Mouse (Mus musculus) activated CD4-positive, CD25-positive, alpha-beta regulatory T cell (primary cell): ENCODE results near the gene Taar5. TPM values are rescaled to one million over a fixed set of nuclear protein-coding genes. Genes with fewer than 3 reads are reported as not detected.

Experiments used
- polyA plus RNA-seq, 2 experiments: library from polyadenylated mRNA; unstranded; fragments of 100-300 nt; shearing (Covaris generic); gene quantifications; one replicate each; pipeline ENCODE4 v1.2.1; 2017

Taar5 gene
- not detected for polyA plus RNA-seq

DNA sequence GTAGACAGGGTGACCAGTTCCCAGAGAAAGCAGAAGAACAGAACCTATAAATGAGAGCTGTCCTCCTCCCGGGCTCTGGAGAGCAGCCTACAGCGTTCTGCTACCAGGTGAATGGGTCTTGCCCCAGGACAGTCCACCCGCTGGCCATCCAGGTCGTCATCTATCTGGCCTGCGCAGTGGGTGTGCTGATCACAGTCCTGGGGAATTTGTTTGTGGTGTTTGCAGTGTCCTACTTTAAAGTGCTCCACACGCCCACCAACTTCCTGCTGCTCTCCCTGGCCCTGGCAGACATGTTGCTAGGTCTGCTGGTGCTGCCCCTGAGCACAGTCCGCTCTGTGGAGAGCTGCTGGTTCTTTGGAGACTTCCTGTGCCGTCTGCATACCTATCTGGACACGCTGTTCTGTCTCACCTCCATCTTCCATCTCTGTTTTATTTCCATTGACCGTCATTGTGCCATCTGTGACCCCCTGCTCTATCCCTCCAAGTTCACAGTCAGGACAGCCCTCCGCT, at the start of gene Taar5:
Gene Taar5, plus strand, starts transcription at position 51 of the 510 bp plus-strand sequence.

DNA sequence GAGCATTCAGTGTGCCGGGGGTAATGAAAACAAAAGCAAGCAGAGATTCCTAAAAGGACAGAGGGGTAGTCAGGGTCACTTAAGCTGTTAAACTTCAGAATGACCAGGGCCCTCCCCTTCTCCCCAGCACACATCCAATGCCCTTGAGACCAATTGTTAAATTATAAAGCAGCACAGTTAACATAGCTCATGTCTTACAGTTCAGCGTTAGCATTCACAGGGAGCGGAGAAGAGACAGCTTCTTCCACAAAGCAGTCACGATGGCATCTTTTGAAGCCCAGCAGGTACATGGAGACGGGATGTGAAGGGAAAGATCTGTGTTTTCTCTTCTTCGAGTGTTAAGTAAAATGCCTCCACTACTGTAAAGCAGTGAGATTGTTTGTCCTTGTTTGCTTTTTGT, 32.2 kb upstream of the Taar5 start, which contains the start of gene Taar2:
Gene Taar2, plus strand, starts transcription at position 261 of the 400 bp plus-strand sequence.

DNA sequence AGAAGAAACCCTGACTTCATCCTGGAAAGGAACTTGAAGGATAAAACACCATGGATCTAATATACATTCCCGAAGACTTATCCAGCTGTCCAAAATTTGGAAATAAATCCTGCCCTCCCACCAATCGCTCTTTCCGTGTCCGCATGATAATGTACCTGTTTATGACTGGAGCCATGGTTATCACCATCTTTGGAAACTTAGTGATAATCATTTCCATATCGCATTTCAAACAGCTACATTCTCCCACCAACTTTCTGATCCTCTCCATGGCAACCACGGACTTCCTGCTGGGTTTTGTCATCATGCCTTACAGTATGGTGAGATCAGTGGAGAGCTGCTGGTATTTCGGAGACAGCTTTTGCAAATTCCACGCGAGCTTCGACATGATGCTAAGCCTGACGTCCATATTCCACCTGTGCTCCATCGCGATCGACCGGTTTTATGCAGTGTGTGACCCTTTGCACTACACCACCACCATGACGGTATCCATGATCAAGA, 20.9 kb upstream of the Taar5 start, which contains the start of gene Taar3:
Gene Taar3, plus strand, starts transcription at position 51 of the 498 bp plus-strand sequence.

DNA sequence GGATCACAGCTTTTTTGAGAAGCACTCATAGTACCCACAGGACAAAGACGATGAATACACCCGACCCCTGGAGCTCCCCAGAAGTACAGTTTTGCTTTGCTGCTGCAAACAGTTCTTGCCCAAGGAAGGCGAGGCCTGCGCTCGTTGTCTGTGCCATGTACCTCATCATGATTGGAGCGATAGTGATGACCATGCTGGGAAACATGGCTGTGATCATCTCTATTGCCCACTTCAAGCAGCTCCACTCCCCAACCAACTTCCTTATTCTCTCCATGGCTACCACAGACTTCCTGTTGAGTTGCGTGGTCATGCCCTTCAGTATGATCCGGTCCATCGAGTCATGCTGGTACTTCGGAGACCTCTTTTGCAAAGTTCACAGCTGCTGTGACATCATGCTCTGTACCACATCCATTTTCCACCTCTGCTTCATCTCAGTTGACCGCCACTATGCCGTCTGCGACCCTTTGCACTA, 10.0 kb upstream of the Taar5 start, which contains the start of gene Taar4:
Gene Taar4, plus strand, starts transcription at position 51 of the 472 bp plus-strand sequence.

DNA sequence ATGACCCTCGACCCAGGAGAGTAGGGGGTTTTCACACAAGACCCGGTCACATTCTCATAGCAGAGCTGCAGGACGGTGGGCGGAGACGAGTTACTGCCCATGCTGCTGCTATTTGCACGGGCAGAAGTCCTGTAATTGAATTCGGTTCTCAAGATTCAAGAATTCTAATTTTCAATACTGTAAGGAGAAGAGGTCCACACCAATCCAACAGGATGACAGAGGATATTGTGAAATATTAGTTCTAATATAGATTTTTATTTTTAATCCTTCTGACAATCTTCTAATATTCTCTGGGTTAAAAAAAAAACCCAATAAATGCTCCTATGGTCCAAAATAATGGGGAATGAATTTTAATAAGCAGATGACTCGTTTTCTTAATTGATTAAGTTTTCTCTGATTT, 15.0 kb downstream of the Taar5 start, which contains the start of gene Taar6:
Gene Taar6, minus strand, starts transcription at position 101 of the 400 bp plus-strand sequence.

DNA sequence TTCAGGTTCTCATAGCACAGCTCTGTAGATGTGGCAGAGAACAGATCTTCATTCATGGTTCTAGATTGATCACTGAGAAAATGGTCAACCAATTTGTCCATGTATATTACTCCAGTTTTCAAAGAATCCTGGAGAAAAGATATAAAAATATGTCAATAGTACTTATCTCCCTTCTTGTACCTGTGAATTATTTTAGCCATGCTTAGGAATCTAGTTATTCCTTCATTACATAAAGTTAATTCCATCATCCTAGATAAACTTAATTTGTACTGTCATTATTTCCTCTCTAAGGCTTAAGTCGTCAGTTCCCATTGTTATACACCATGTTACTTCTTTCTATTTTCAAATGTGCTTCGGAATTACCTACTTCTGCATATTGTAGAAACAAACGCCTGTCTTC, 22.9 kb downstream of the Taar5 start, which contains the start of gene Taar7a:
Gene Taar7a, minus strand, starts transcription at position 101 of the 400 bp plus-strand sequence.

DNA sequence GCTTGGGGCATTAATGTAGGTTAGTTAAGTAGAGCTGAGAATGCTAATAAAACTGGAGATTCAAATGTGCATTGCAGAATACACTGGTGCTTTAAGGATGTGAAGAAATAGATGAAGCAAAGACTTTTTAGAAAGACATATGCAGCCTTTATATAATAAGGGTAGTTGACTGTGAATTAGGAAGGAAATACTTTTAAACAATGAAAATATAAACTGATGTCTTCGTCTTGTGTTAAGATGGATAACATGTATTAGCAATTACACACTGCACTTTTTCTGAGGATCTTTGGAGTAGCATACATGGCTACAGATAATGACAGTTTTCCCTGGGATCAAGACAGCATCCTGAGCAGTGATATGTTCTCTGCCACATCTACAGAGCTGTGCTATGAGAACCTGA, 29.1 kb downstream of the Taar5 start, which contains the start of gene Taar7b:
Gene Taar7b, plus strand, starts transcription at position 301 of the 400 bp plus-strand sequence.

Other genes starting within 250 kb of the Taar5 start
- gene Rps12, start 183.4 kb upstream of the Taar5 start, polyA plus RNA-seq, result 10 to 100 TPM; 48.8 to 52.8 TPM
- under 1 TPM in 1 of 2 experiments, not detected in 1; 0.10 TPM for gene Slc18b1, start 173.7 kb upstream of the Taar5 start, polyA plus RNA-seq
- gene Vnn3, start 119.2 kb upstream of the Taar5 start, polyA plus RNA-seq, result not detected
- not detected for gene Vnn1, start 76.0 kb upstream of the Taar5 start, polyA plus RNA-seq
- not detected for gene Taar1, start 50.4 kb upstream of the Taar5 start, polyA plus RNA-seq
- gene Taar2, start 32.1 kb upstream of the Taar5 start, polyA plus RNA-seq, result under 1 TPM in 1 of 2 experiments, not detected in 1; 0.34 TPM
- gene Taar3, start 21.1 kb upstream of the Taar5 start, polyA plus RNA-seq, result not detected
- not detected for gene Taar4, start 10.2 kb upstream of the Taar5 start, polyA plus RNA-seq
- gene Taar6, start 14.9 kb downstream of the Taar5 start, polyA plus RNA-seq, result not detected
- gene Taar7a, start 22.8 kb downstream of the Taar5 start, polyA plus RNA-seq, result not detected
- gene Taar7b, start 29.2 kb downstream of the Taar5 start, polyA plus RNA-seq, result not detected
- gene Taar7d, start 56.5 kb downstream of the Taar5 start, polyA plus RNA-seq, result under 1 TPM in 1 of 2 experiments, not detected in 1; 0.22 TPM
- gene Taar7e, start 66.9 kb downstream of the Taar5 start, polyA plus RNA-seq, result under 1 TPM in 1 of 2 experiments, not detected in 1; 0.53 TPM
- gene Taar7f, start 78.8 kb downstream of the Taar5 start, polyA plus RNA-seq, result not detected
- not detected for gene Taar8a, start 105.8 kb downstream of the Taar5 start, polyA plus RNA-seq
- gene Taar8b, start 121.6 kb downstream of the Taar5 start, polyA plus RNA-seq, result not detected
- gene Taar8c, start 131.2 kb downstream of the Taar5 start, polyA plus RNA-seq, result not detected
- not detected for gene Taar9, start 138.8 kb downstream of the Taar5 start, polyA plus RNA-seq
- gene Stx7, start 178.6 kb downstream of the Taar5 start, polyA plus RNA-seq, result 10 to 100 TPM; 36.0 to 38.5 TPM